Mouse (Mus musculus): ENCODE data around the gene Gm17720. TPM values are rescaled to one million over a fixed set of nuclear protein-coding genes. Genes with fewer than 3 reads are reported as not detected.

The Gm17720 gene
- not detected in 2 replicates for total RNA-seq (2014; rRNA removed)
- polyA plus RNA-seq (2015; fragmentation: Nextera tagmentation; extraction: Ambion mirVana), result not detected in 2 replicates

- H3K4me2 ChIP-seq (ENCODE audit: low read depth, low read length), result no peak within 1 kb of the TSS
- H3K9me3 ChIP-seq (ENCODE audit: low read length), result no peaks in the 10 kb centered on the region
- no peak for DNase-seq (ENCODE audit: low spot score)
- no peaks in the 10 kb centered on the region for H3K36me3 ChIP-seq (ENCODE audit: insufficient read depth, low read length)
- no peaks in the 10 kb centered on the region for H3K4me1 ChIP-seq (ENCODE audit: insufficient read depth, low read length)
- no peaks in the 10 kb centered on the region for H3K27me3 ChIP-seq (ENCODE audit: insufficient read depth, low read length)
- no peak for ATAC-seq
- H3K9ac ChIP-seq (replicated peaks; ENCODE audit: low read length), result no peak within 1 kb of the TSS
- H3K4me3 ChIP-seq (ENCODE audit: low read length), result no peak within 1 kb of the TSS
- no peak within 1 kb of the TSS for H3K27ac ChIP-seq
- TF ChIP-seq CTCF (IDR thresholded peaks at IDR 0.05; ENCODE audit: low read depth), result no peak
- 85% methylated on average over 3 of the region's 3 CpGs for WGBS
Observed at GRCm38 (mm10) chr8:110102653-110103052, at the start of gene Gm17720. Gene Gm17720, minus strand, starts transcription at chr8:110102753.

- H3K27ac ChIP-seq, result no peak overlapping the region
- H3K9me3 ChIP-seq (ENCODE audit: low read length), result no peaks in the 10 kb centered on the region
Observed at GRCm38 (mm10) chr8:110145538-110145937, 43.0 kb upstream of the Gm17720 start.

GRCm38 (mm10) chr8:110140770-110141169 lies 38.2 kb upstream of the Gm17720 start:
- H3K27ac ChIP-seq, result no peak overlapping the region
- no peaks in the 10 kb centered on the region for H3K27me3 ChIP-seq (ENCODE audit: insufficient read depth, low read length)
- no peak for TF ChIP-seq CTCF (IDR thresholded peaks at IDR 0.05; ENCODE audit: low read depth)
- 0 out of 2 replicates have a peak, but pooled peaks cover 1% of the 10 kb centered on the region for H3K4me1 ChIP-seq (ENCODE audit: insufficient read depth, low read length)
- H3K36me3 ChIP-seq (ENCODE audit: insufficient read depth, low read length), result no peaks in the 10 kb centered on the region
- no peaks in the 10 kb centered on the region for H3K9me3 ChIP-seq (ENCODE audit: low read length)
- DNase-seq (ENCODE audit: low spot score) (peak; percentile 25), ATAC-seq (no peak)
- H3K4me3 ChIP-seq (ENCODE audit: low read length), result no peak overlapping the region
- no peak overlapping the region for H3K9ac ChIP-seq (replicated peaks; ENCODE audit: low read length)
- 60% methylated on average over 4 of the region's 4 CpGs for WGBS
- no peak overlapping the region for H3K4me2 ChIP-seq (ENCODE audit: low read depth, low read length)

More at GRCm38 (mm10) chr8:110145538-110145937, 43.0 kb upstream of the Gm17720 start:
- H3K36me3 ChIP-seq (ENCODE audit: insufficient read depth, low read length), result no peaks in the 10 kb centered on the region
- H3K27me3 ChIP-seq (ENCODE audit: insufficient read depth, low read length), result no peaks in the 10 kb centered on the region
- no peaks in the 10 kb centered on the region for H3K4me1 ChIP-seq (ENCODE audit: insufficient read depth, low read length)
- ATAC-seq (peak; percentile 65; the same call in 1 of the 2 replicates), DNase-seq (ENCODE audit: low spot score) (peak; percentile 82)
- H3K9ac ChIP-seq (replicated peaks; ENCODE audit: low read length), result no peak overlapping the region
- H3K4me2 ChIP-seq (ENCODE audit: low read depth, low read length), result no peak overlapping the region
- peak; percentile 92 for TF ChIP-seq CTCF (IDR thresholded peaks at IDR 0.05; ENCODE audit: low read depth)
- under 1% methylated on average over 4 of the region's 4 CpGs for WGBS
- no peak overlapping the region for H3K4me3 ChIP-seq (ENCODE audit: low read length)

GRCm38 (mm10) chr8:110140156-110140555 lies 37.6 kb upstream of the Gm17720 start:
- WGBS, result 63% methylated on average over 3 of the region's 3 CpGs
- H3K27ac ChIP-seq, result no peak overlapping the region

GRCm38 (mm10) chr8:110135515-110135914 lies 33.0 kb upstream of the Gm17720 start:
- H3K4me2 ChIP-seq (ENCODE audit: low read depth, low read length), result no peak overlapping the region
- ATAC-seq (0 out of 2 replicates have a peak, but pooled peaks have one; percentile 24), DNase-seq (ENCODE audit: low spot score) (peak; percentile 64)
- no peaks in the 10 kb centered on the region for H3K36me3 ChIP-seq (ENCODE audit: insufficient read depth, low read length)
- TF ChIP-seq CTCF (IDR thresholded peaks at IDR 0.05; ENCODE audit: low read depth), result no peak
- no peak overlapping the region for H3K9ac ChIP-seq (replicated peaks; ENCODE audit: low read length)
- no peaks in the 10 kb centered on the region for H3K27me3 ChIP-seq (ENCODE audit: insufficient read depth, low read length)
- no peaks in the 10 kb centered on the region for H3K9me3 ChIP-seq (ENCODE audit: low read length)
- 0 out of 2 replicates have a peak, but pooled peaks cover 7% of the 10 kb centered on the region for H3K4me1 ChIP-seq (ENCODE audit: insufficient read depth, low read length)
- WGBS, result 41% methylated on average over 7 of the region's 7 CpGs
- H3K4me3 ChIP-seq (ENCODE audit: low read length), result no peak overlapping the region
- no peak overlapping the region; the same call in 1 of the 2 replicates for H3K27ac ChIP-seq

More at GRCm38 (mm10) chr8:110140156-110140555, 37.6 kb upstream of the Gm17720 start:
- Histone ChIP-seq H3K27me3 (ENCODE audit: insufficient read depth, low read length) (no peaks in the 10 kb centered on the region), H3K9me3 (ENCODE audit: low read length) (no peaks in the 10 kb centered on the region), H3K4me3 (ENCODE audit: low read length) (no peak overlapping the region), H3K9ac (replicated peaks; ENCODE audit: low read length) (no peak overlapping the region), H3K36me3 (ENCODE audit: insufficient read depth, low read length) (no peaks in the 10 kb centered on the region), H3K4me1 (ENCODE audit: insufficient read depth, low read length) (0 out of 2 replicates have a peak, but pooled peaks cover 7% of the 10 kb centered on the region), H3K4me2 (ENCODE audit: low read depth, low read length) (no peak overlapping the region)
- peak; percentile 14 for DNase-seq (ENCODE audit: low spot score)
- no peak for TF ChIP-seq CTCF (IDR thresholded peaks at IDR 0.05; ENCODE audit: low read depth)
- no peak for ATAC-seq

GRCm38 (mm10) chr8:110134236-110134635 lies 31.7 kb upstream of the Gm17720 start:
- TF ChIP-seq CTCF (IDR thresholded peaks at IDR 0.05; ENCODE audit: low read depth), result no peak
- Histone ChIP-seq H3K27me3 (ENCODE audit: insufficient read depth, low read length) (no peaks in the 10 kb centered on the region), H3K4me1 (ENCODE audit: insufficient read depth, low read length) (0 out of 2 replicates have a peak, but pooled peaks cover 7% of the 10 kb centered on the region), H3K4me2 (ENCODE audit: low read depth, low read length) (no peak overlapping the region), H3K36me3 (ENCODE audit: insufficient read depth, low read length) (no peaks in the 10 kb centered on the region), H3K9ac (replicated peaks; ENCODE audit: low read length) (no peak overlapping the region), H3K4me3 (ENCODE audit: low read length) (no peak overlapping the region), H3K9me3 (ENCODE audit: low read length) (no peaks in the 10 kb centered on the region), H3K27ac (no peak overlapping the region)
- DNase-seq (ENCODE audit: low spot score) (no peak), ATAC-seq (no peak)
- WGBS, result 69% methylated on average over 8 of the region's 8 CpGs

- no peaks in the 10 kb centered on the region for H3K9me3 ChIP-seq (ENCODE audit: low read length)
- TF ChIP-seq CTCF (IDR thresholded peaks at IDR 0.05; ENCODE audit: low read depth), result peak; percentile 93
- H3K27ac ChIP-seq, result no peak overlapping the region
- 23% methylated on average over 13 of the region's 13 CpGs for WGBS
- 0 out of 2 replicates have a peak, but pooled peaks cover 3% of the 10 kb centered on the region for H3K4me1 ChIP-seq (ENCODE audit: insufficient read depth, low read length)
- ATAC-seq (peak; percentile 70), DNase-seq (ENCODE audit: low spot score) (peak; percentile 92)
- H3K9ac ChIP-seq (replicated peaks; ENCODE audit: low read length), result no peak overlapping the region
- no peak overlapping the region for H3K4me2 ChIP-seq (ENCODE audit: low read depth, low read length)
- H3K4me3 ChIP-seq (ENCODE audit: low read length), result no peak overlapping the region
- no peaks in the 10 kb centered on the region for H3K27me3 ChIP-seq (ENCODE audit: insufficient read depth, low read length)
- no peaks in the 10 kb centered on the region for H3K36me3 ChIP-seq (ENCODE audit: insufficient read depth, low read length)
Observed at GRCm38 (mm10) chr8:110130537-110130936, 28.0 kb upstream of the Gm17720 start.

All from hindbrain, postnatal 0 days (tissue).